Mouse (Mus musculus) heart, postnatal 0 days (tissue): ENCODE measurements around the gene Mxd4. TPM values are rescaled to one million over a fixed set of nuclear protein-coding genes. Genes with fewer than 3 reads are reported as not detected.

ENCODE experiments used
- ATAC-seq: fragments of 200-750 bp; cut with Nextera tagmentation; 2 replicates; pipeline ENCODE4 v1.8.0; 2017; ENCODE audit warnings: low read depth, moderate number of reproducible peaks, moderate library complexity; ENCODE audit not compliant: insufficient read depth
- DNase-seq: peaks from one replicate; pipeline ENCODE4 v3.0.0-alpha.2; 2016; ENCODE audit warnings: low spot score
- H3K27ac ChIP-seq: fragments of 300-500 bp; sonication (generic); 2 replicates; pipeline ENCODE4 v1.5.1; 2014; ENCODE audit warnings: low read depth, mild to moderate bottlenecking
- H3K27me3 ChIP-seq: fragments of 300-500 bp; sonication (generic); 2 replicates; pipeline ENCODE4 v1.6.1; 2014; ENCODE audit warnings: low read length, mixed read lengths; ENCODE audit not compliant: control insufficient read depth, insufficient read depth
- H3K36me3 ChIP-seq: fragments of 300-500 bp; sonication (generic); replicated peaks from 2 replicates; pipeline ENCODE4 v1.6.1; 2014; ENCODE audit warnings: low read length, mixed read lengths; ENCODE audit not compliant: control insufficient read depth, insufficient read depth
- H3K4me1 ChIP-seq: fragments of 300-500 bp; sonication (generic); 2 replicates; pipeline ENCODE4 v1.6.1; 2014; ENCODE audit warnings: antibody characterized with exemption; ENCODE audit not compliant: control insufficient read depth, insufficient read depth
- H3K4me2 ChIP-seq: fragments of 300-500 bp; sonication (generic); 2 replicates; pipeline ENCODE4 v1.6.1; 2014; ENCODE audit warnings: low read depth, mild to moderate bottlenecking, low read length, moderate library complexity
- H3K4me3 ChIP-seq: fragments of 300-500 bp; sonication (generic); 2 replicates; pipeline ENCODE4 v1.5.1; 2014; ENCODE audit warnings: low read depth, low read length
- H3K9ac ChIP-seq: fragments of 300-500 bp; sonication (generic); replicated peaks from 2 replicates; pipeline ENCODE4 v1.6.1; 2014; ENCODE audit warnings: low read depth, low read length, mixed read lengths
- H3K9me3 ChIP-seq: fragments of 300-500 bp; sonication (generic); replicated peaks from 2 replicates; pipeline ENCODE4 v1.6.1; 2016; ENCODE audit warnings: low read length; ENCODE audit not compliant: control insufficient read depth
- CTCF ChIP-seq: IDR thresholded peaks from 2 replicates; pipeline ENCODE4 v1.5.1; 2016; ENCODE audit warnings: antibody characterized with exemption, control low read depth, low read depth
- EP300 ChIP-seq: IDR thresholded peaks from 2 replicates; pipeline ENCODE4 v1.6.1; 2016; ENCODE audit warnings: antibody characterized with exemption, low read depth
- WGBS: fragments of 180-500 bp; shearing (Covaris S2); extraction: QIAGEN DNeasy Blood & Tissue Kit; methylation state at CpG from one replicate; pipeline ENCODE4 v1.1.7; 2014; 5-methylcytosine and 5-hydroxymethylcytosine counted together
- polyA plus RNA-seq: library from polyadenylated mRNA; unstranded; fragments of >200 nt; fragmentation: Nextera tagmentation; extraction: Ambion mirVana; gene quantifications from 2 replicates; pipeline ENCODE4 v1.2.1, GENCODE M21; 2015
- total RNA-seq: library from RNA; depleted of rRNA; stranded (reverse); fragments of >200 nt; gene quantifications from 2 replicates; pipeline ENCODE4 v1.2.3, GENCODE M21; 2014; ENCODE audit warnings: low replicate concordance; rRNA removed

The Mxd4 gene
- total and polyA plus RNA-seq, 2 experiments from 2014 or later: 22.5 to 104 TPM

- no peak for TF ChIP-seq CTCF
- TF ChIP-seq EP300: no peak
- H3K4me2 ChIP-seq: no peak overlapping the region
- H3K27ac ChIP-seq: no peak overlapping the region
- no peaks in the 10 kb centered on the region for H3K36me3 ChIP-seq
- no peaks in the 10 kb centered on the region for H3K4me1 ChIP-seq
- H3K9me3 ChIP-seq: no peaks in the 10 kb centered on the region
- DNase-seq: no peak
- H3K9ac ChIP-seq: no peak overlapping the region
- 83% methylated on average over 3 of the region's 3 CpGs for WGBS
- no peak overlapping the region for H3K4me3 ChIP-seq
- no peak for ATAC-seq
- no peaks in the 10 kb centered on the region for H3K27me3 ChIP-seq
Measured at GRCm38 (mm10) chr5:34147554-34147953, 40.0 kb downstream of the Mxd4 start.

GRCm38 (mm10) chr5:34139751-34140150 lies 47.8 kb downstream of the Mxd4 start:
- Histone ChIP-seq H3K27ac (no peak overlapping the region), H3K4me2 (no peak overlapping the region), H3K36me3 (no peaks in the 10 kb centered on the region), H3K9me3 (no peaks in the 10 kb centered on the region), H3K9ac (no peak overlapping the region), H3K4me1 (no peaks in the 10 kb centered on the region), H3K27me3 (no peaks in the 10 kb centered on the region), H3K4me3 (no peak overlapping the region)
- DNase-seq (peak; percentile 71), ATAC-seq (no peak)
- 0% methylated on average over 1 of the region's 1 CpGs for WGBS
- TF ChIP-seq CTCF: peak; percentile 87
- no peak for TF ChIP-seq EP300

- H3K9ac ChIP-seq: no peak overlapping the region
- no peak for DNase-seq
- no peak overlapping the region for H3K27ac ChIP-seq
- no peaks in the 10 kb centered on the region for H3K27me3 ChIP-seq
- 70% methylated on average over 2 of the region's 2 CpGs for WGBS
- no peak for TF ChIP-seq CTCF
- TF ChIP-seq EP300: no peak
- H3K36me3 ChIP-seq: no peaks in the 10 kb centered on the region
- no peaks in the 10 kb centered on the region for H3K4me1 ChIP-seq
- H3K4me2 ChIP-seq: no peak overlapping the region
- no peak for ATAC-seq
- H3K9me3 ChIP-seq: no peaks in the 10 kb centered on the region
- no peak overlapping the region for H3K4me3 ChIP-seq
Measured at GRCm38 (mm10) chr5:34132731-34133130, 54.8 kb downstream of the Mxd4 start.

GRCm38 (mm10) chr5:34124131-34124530 lies 63.4 kb downstream of the Mxd4 start:
- H3K36me3 ChIP-seq: no peaks in the 10 kb centered on the region
- TF ChIP-seq CTCF (no peak), EP300 (no peak)
- 33% methylated on average over 1 of the region's 1 CpGs for WGBS
- no peak for DNase-seq
- no peaks in the 10 kb centered on the region for H3K27me3 ChIP-seq
- no peak overlapping the region for H3K4me3 ChIP-seq
- H3K9ac ChIP-seq: no peak overlapping the region
- no peak overlapping the region for H3K4me2 ChIP-seq
- H3K4me1 ChIP-seq: no peaks in the 10 kb centered on the region
- H3K9me3 ChIP-seq: no peaks in the 10 kb centered on the region
- no peak overlapping the region for H3K27ac ChIP-seq
- ATAC-seq: no peak

Other genes with a start within 250 kb of the Mxd4 start
- gene Gm1673, start 204.3 kb downstream of the Mxd4 start, total RNA-seq: 5.6 and 40.2 TPM in 2 replicates
- 37.3 and 40.8 TPM in 2 replicates for gene Gm1673, start 204.3 kb downstream of the Mxd4 start, polyA plus RNA-seq
- gene Nat8l, start 191.7 kb downstream of the Mxd4 start, total RNA-seq: 1.9 and 4.3 TPM in 2 replicates
- gene Nat8l, start 191.7 kb downstream of the Mxd4 start, polyA plus RNA-seq: 0.29 and 0.33 TPM in 2 replicates
- 0.19 TPM in 1 of 2 replicates, not detected in the other for gene Poln, start 18.3 kb downstream of the Mxd4 start, total RNA-seq
- gene Poln, start 18.3 kb downstream of the Mxd4 start, polyA plus RNA-seq: 0.54 and 1.3 TPM in 2 replicates
- 5.6 and 17.9 TPM in 2 replicates for gene Haus3, start 18.2 kb downstream of the Mxd4 start, total RNA-seq
- 11.4 and 11.6 TPM in 2 replicates for gene Haus3, start 18.2 kb downstream of the Mxd4 start, polyA plus RNA-seq
- 0.04 and 0.89 TPM in 2 replicates for gene Zfyve28, start 100.7 kb upstream of the Mxd4 start, total RNA-seq
- gene Zfyve28, start 100.7 kb upstream of the Mxd4 start, polyA plus RNA-seq: 0.16 and 0.19 TPM in 2 replicates
- gene Cfap99, start 100.9 kb upstream of the Mxd4 start, total RNA-seq: not detected in 2 replicates
- not detected in 2 replicates for gene Cfap99, start 100.9 kb upstream of the Mxd4 start, polyA plus RNA-seq
- 82.5 and 85.8 TPM in 2 replicates for gene Rnf4, start 148.6 kb upstream of the Mxd4 start, total RNA-seq
- 55.3 and 61.1 TPM in 2 replicates for gene Rnf4, start 148.6 kb upstream of the Mxd4 start, polyA plus RNA-seq
- 31.0 and 44.3 TPM in 2 replicates for gene Fam193a, start 182.2 kb upstream of the Mxd4 start, total RNA-seq
- gene Fam193a, start 182.2 kb upstream of the Mxd4 start, polyA plus RNA-seq: 5.4 TPM in 2 replicates